Mouse (Mus musculus) macrophage (primary cell): ENCODE measurements around the gene Rxfp2. TPM values are rescaled to one million over a fixed set of nuclear protein-coding genes. Genes with fewer than 3 reads are reported as not detected.

Experiments
- H3K27ac ChIP-seq: fragments of 350-480 bp; formaldehyde crosslinking; 2 replicates; pipeline ENCODE4 v1.9.0; 2021
- H3K36me3 ChIP-seq: fragments of 350-480 bp; formaldehyde crosslinking; 2 replicates; pipeline ENCODE4 v1.9.0; 2021; ENCODE audit errors: inconsistent target
- H3K4me3 ChIP-seq: fragments of 350-480 bp; formaldehyde crosslinking; 2 replicates; pipeline ENCODE4 v1.9.0; 2021; ENCODE audit errors: inconsistent target
- H3K79me2 ChIP-seq: fragments of 350-480 bp; formaldehyde crosslinking; 2 replicates; pipeline ENCODE4 v1.9.0; 2021; ENCODE audit errors: inconsistent target
- WGBS: methylation state at CpG from one replicate; pipeline ENCODE4 v1.1.7; 2026; ENCODE audit warnings: inconsistent platforms; ENCODE audit not compliant: missing documents; 5-methylcytosine and 5-hydroxymethylcytosine counted together
- polyA plus RNA-seq: library from polyadenylated mRNA; stranded (reverse); fragments of 250-400 nt; gene quantifications from 3 replicates; pipeline ENCODE4 v1.2.4, GENCODE M21; 2018; ENCODE audit warnings: inconsistent platforms

Rxfp2 gene
- polyA plus RNA-seq, 1 experiment from 2014 or later: not detected

DNA sequence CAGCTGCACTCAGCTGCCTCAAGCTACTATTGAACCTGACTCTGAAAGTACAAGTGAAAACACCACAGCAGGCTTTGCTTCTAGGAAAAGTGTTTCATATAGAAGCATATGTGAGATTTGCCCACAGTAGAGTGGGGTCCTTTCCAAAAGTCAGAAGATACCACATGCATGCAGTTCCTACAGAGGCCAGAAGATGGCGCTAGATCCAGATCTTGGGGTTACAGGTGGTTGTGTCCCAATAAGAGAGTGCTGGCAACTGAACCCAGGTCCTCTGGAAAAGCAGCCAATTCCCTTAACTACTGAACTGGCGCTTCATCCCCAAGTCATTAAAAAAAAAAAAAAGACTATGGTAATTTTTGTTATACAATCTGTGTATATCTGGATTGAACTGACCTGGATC lies 5.7 kb downstream of the Rxfp2 start:
- Histone ChIP-seq H3K4me3 (no peak overlapping the region), H3K79me2 (no peaks in the 10 kb centered on the region), H3K27ac (no peak overlapping the region), H3K36me3 (no peaks in the 10 kb centered on the region)
- 79% methylated on average over 2 of the region's 2 CpGs for WGBS

DNA sequence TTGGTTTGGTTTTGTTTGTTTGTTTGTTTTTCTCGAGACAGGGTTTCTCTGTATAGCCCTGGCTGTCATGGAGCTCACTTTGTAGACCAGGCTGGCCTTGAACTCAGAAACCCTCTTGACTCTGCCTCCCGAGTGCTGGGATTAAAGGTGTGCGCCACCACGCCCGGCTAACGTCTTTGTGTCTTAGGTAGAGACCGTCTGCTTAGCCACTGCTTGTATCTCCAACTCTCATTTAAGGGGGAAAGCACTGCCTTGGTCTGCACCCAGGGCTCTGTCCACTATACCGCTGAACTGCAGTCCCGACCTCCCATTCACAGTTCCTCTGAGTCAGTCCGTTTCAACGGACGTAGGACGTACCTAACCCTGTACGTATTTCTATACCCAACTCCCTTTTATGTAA lies 6.4 kb downstream of the Rxfp2 start:
- Histone ChIP-seq H3K4me3 (no peak overlapping the region), H3K36me3 (no peaks in the 10 kb centered on the region), H3K27ac (no peak overlapping the region), H3K79me2 (no peaks in the 10 kb centered on the region)
- 95% methylated on average over 14 of the region's 14 CpGs for WGBS

DNA sequence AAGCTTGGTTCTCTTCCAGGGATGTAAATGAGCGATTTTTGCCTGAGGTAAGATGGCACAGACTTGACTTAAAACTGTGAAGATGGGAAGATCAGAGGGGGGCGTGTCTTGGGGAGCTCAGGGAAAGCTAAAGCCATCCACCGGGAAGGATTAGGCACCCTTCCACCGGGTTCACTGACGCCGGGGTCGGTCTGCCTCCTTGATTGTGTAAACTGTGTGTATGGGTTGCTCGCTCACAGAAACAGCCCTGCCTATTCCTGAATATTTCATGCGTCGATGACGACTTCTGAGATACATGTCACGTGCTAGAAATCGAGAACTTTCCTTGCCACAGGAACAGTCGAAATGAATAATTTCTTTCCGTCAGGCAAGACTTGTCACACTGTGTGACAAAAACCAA lies 6.9 kb downstream of the Rxfp2 start:
- Histone ChIP-seq H3K4me3 (no peak overlapping the region), H3K27ac (no peak overlapping the region), H3K36me3 (no peaks in the 10 kb centered on the region), H3K79me2 (no peaks in the 10 kb centered on the region)
- WGBS: 93% methylated on average over 15 of the region's 15 CpGs

DNA sequence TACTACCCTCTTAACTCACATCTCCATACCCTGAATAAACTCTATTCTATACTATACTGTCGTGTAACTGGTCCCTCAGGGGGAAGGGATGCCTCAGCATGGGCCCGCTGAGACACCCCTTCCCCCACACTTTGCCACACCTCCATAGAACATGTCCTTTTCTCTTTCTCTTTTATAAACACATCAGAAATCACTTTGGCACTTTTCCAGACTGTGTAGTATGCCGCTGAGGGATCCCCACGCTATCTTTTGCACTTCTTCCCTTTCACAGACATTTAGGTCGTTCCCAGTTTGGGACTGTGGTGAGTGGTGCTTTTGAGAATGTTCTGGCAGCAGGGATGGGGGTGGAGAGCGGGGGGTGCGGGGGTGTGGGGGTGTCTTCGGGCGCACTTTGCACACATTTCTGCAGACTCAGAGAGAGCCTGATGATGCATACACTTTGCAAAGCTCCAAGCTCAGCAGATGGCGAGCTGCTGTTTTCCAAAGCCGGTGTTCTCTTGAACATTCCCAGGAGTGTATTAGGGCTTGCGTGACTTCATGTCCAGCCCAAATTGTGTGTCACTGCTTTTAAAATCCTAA lies 8.1 kb downstream of the Rxfp2 start:
- WGBS: 87% methylated on average over 12 of the region's 12 CpGs
- H3K36me3 ChIP-seq: no peaks in the 10 kb centered on the region
- no peaks in the 10 kb centered on the region for H3K79me2 ChIP-seq
- H3K27ac ChIP-seq: no peak overlapping the region
- H3K4me3 ChIP-seq: no peak overlapping the region

DNA sequence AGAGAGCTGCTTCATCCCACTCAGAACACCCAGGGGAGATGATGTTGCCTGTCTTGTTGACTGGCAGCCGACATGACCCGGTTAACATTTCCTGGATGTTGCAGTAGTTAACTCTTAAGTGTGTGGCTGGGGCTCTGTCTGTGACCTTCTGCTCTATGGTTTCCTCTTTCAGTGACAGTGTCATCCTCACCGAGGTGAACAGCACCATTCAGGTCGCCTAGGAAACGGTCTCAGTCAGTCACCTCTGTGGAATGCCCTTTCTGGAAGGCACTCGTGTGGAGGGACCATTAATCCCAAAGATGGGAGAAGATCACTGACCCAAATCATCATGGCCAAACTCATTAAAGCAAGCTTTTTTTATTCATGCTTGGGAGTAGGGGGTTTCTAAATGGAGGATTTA lies 12.7 kb downstream of the Rxfp2 start:
- Histone ChIP-seq H3K79me2 (no peaks in the 10 kb centered on the region), H3K36me3 (no peaks in the 10 kb centered on the region), H3K27ac (no peak overlapping the region), H3K4me3 (no peak overlapping the region)
- 71% methylated on average over 6 of the region's 6 CpGs for WGBS

DNA sequence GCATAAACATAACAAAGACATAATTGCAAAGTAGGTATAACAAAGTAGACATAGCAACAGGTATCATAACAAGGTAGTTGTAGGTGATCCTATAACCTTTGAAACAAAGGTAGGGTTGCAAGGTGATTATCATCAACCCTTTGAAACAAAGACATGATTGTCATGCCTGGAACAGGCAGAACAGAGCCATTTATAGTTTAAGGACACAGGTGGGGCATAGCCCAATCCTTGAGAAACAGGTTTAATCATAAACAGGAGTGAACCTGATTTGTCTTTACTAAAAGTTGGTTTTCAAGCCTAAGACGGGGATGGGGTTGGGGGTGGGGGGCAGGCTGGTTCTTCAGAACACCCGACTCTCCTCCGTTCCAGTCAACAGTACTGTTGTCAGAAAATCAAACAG lies 13.2 kb downstream of the Rxfp2 start:
- Histone ChIP-seq H3K36me3 (no peaks in the 10 kb centered on the region), H3K4me3 (no peak overlapping the region), H3K79me2 (no peaks in the 10 kb centered on the region), H3K27ac (no peak overlapping the region)
- WGBS: 80% methylated on average over 3 of the region's 3 CpGs

DNA sequence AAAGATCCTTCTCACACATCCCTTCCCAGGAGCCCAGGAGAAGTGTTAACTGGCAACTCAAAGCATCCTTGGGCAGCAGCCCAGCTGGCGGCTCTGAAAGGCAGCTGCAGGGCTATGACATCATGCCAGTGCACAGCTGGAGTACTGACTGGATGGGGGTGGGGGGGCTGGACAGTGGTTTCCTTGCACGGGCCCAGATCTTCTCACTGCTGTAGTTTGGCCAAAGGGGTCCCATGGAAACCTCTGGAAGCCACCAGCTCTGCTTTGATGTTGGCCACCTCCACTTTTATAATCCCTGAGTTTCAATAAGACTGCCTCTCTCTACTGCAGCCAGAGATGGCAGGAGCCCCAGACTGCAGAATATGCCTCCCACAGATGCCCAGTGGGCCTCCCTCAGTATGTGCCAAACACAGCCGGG lies 13.6 kb downstream of the Rxfp2 start:
- Histone ChIP-seq H3K27ac (no peak overlapping the region), H3K4me3 (no peak overlapping the region), H3K36me3 (no peaks in the 10 kb centered on the region), H3K79me2 (no peaks in the 10 kb centered on the region)
- 65% methylated on average over 3 of the region's 3 CpGs for WGBS

DNA sequence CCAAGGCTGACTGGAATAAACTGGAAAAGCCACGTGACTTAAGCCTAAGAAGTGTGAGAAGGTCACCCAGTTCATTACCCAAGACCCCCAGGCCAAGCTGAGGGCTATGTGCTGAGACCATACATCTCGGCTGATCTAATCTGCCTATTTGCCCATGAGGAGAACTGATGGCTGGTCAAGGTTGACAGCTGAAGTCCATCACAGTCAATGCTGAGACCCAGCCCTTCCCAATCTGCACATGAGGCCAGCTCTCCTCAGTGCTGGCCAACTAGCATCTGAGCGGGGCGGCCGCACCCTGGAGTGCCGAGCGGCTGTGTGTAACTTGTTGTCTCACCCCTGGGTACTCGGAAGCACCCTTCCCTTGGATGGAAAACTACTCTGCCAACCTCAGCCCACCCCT lies 17.8 kb downstream of the Rxfp2 start:
- H3K36me3 ChIP-seq: no peaks in the 10 kb centered on the region
- no peak overlapping the region for H3K4me3 ChIP-seq
- H3K27ac ChIP-seq: no peak overlapping the region
- 94% methylated on average over 8 of the region's 8 CpGs for WGBS
- no peaks in the 10 kb centered on the region for H3K79me2 ChIP-seq

DNA sequence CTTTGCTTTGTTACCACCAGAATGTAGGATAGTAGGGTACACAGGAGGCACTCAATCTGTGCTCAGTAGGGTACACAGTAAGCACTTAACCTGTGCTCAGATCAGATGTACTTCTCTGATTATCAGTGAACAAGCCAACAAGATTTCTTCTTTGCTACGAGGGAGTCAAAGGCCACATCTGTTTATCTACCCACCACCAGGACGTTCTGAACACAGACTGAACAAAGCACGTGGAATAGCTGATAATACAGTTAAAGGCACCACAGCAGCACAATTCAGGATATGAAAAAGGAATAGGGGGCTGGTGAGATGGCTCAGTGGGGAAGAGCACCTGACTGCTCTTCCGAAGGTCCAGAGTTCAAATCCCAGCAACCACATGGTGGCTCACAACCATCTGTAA lies 18.4 kb downstream of the Rxfp2 start:
- H3K36me3 ChIP-seq: no peaks in the 10 kb centered on the region
- 53% methylated on average over 3 of the region's 4 CpGs for WGBS
- no peaks in the 10 kb centered on the region for H3K79me2 ChIP-seq
- H3K27ac ChIP-seq: no peak overlapping the region
- H3K4me3 ChIP-seq: no peak overlapping the region

DNA sequence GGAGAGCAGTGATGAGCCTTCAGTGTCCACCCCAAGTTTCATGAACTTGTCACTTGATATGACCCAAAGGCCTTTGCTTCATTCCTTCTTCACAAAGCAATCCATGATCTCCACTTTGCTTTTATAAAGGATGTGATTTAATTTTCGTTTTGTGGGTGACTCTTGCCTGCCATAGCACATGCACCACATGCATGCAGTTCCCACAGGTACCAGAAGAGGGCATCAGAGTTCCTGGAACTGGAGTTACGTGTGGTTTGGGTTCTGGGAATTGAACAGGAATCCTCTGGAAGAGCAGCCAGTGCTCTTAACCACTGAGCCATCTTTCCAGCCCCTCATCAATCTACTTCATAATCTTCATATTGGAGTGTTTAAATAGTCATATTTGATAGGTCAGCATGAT lies 26.1 kb downstream of the Rxfp2 start:
- WGBS: 89% methylated on average over 2 of the region's 2 CpGs
- Histone ChIP-seq H3K79me2 (no peaks in the 10 kb centered on the region), H3K4me3 (no peak overlapping the region), H3K36me3 (no peaks in the 10 kb centered on the region), H3K27ac (no peak overlapping the region)

DNA sequence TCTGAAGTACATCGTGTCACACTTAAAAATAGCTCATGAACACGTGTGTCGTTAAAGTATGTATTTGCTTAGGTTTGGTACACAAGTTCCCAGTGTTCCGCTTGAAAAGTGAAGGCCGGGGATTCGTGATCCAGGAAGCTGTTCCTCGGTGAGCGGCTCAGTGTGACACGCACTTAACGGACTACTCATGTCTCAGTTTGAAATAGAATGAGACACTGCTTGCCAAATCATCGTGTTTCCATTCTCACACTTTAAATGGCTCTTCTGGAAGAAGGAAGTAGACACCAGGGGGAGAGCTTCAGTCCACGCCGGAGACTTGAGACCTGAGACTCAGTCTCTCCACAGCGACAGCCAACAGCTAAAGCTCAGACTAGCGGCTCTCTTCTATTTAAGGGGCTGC lies 28.0 kb downstream of the Rxfp2 start:
- Histone ChIP-seq H3K27ac (no peak overlapping the region), H3K4me3 (no peak overlapping the region), H3K79me2 (no peaks in the 10 kb centered on the region), H3K36me3 (no peaks in the 10 kb centered on the region)
- WGBS: 82% methylated on average over 15 of the region's 15 CpGs

DNA sequence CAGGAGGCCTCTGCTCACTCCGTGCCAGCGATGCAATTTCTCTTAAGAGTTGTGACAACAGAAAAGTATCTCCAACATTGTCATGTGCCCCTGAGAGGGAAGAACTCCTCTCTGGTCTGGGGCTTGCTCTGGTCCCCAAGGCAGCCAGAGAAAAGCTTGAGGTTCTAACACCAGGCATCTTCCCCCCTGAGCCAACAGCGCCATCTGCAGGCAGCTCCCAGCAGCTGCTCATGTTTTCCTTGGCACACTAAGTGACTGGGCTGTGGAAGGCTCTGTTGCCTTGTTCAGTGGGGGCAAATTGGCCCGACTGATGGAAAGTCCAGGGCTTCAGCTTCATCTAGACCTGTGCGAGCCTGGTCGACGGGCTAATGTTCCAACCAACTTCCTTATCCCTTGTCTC lies 31.5 kb downstream of the Rxfp2 start:
- Histone ChIP-seq H3K27ac (no peak overlapping the region), H3K4me3 (no peak overlapping the region), H3K79me2 (no peaks in the 10 kb centered on the region), H3K36me3 (no peaks in the 10 kb centered on the region)
- 72% methylated on average over 7 of the region's 7 CpGs for WGBS

DNA sequence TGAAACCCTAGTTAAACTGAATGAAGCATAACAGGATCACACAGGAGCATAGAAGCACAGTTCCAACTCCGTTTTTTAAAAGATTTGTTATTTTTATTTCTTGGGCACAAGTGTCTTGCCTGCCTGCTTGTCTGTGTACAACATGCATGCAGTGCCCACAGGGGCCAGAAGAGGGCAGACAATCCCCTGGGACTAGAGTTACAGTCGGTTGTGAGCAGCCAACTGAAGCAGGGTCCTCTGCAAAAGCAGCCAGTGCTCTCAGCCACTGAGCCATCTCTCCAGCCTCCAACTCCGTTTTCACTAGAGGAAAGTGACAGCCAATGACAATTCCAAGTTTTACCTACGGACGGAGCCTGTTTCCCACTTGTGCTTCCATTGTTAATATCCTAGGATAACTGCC lies 33.4 kb downstream of the Rxfp2 start:
- WGBS: 71% methylated on average over 5 of the region's 5 CpGs
- Histone ChIP-seq H3K79me2 (no peaks in the 10 kb centered on the region), H3K4me3 (no peak overlapping the region)

DNA sequence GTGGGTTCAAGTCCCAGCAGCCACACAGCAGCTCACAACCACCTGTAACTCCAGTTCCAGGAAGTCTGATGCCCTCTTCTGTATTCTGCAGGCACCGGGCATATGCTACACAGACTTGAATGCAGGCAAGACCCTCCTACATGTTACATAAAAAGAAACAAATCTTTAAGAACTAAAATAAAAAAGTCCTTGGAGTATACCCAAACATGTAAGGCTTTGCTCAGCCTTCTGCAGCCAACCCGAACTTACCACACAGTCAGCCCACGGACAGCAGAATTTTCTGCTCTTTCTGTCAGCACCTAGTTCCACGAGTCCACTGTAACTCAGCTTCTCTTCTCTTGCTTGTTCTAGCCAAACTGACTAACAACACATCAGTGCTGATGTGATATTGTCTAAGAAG lies 34.8 kb downstream of the Rxfp2 start:
- WGBS: 91% methylated on average over 4 of the region's 4 CpGs
- Histone ChIP-seq H3K36me3 (no peaks in the 10 kb centered on the region), H3K79me2 (no peaks in the 10 kb centered on the region), H3K27ac (no peak overlapping the region), H3K4me3 (no peak overlapping the region)

More for the DNA sequence above, 33.4 kb downstream of the Rxfp2 start:
- no peak overlapping the region for H3K27ac ChIP-seq
- no peaks in the 10 kb centered on the region for H3K36me3 ChIP-seq

DNA sequence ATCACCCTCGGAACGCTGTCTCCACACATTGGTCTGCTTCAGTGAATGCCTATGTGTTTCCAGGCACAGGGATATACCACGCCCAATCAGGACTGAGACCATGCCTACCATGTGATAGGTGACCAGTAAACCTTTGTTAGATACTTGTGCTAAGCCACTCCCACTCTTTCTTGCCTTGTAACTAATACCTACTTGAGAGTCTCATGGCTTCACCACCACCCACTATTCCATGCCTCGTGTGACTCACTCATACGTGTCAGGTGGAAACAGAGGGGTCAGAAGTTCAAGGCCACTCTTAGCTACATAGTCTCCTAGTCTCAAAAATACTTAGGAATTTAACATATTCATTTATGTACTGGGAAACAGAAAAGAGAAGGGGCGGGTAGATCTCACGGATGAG lies 35.5 kb downstream of the Rxfp2 start:
- 89% methylated on average over 7 of the region's 7 CpGs for WGBS
- Histone ChIP-seq H3K36me3 (no peaks in the 10 kb centered on the region), H3K27ac (no peak overlapping the region), H3K79me2 (no peaks in the 10 kb centered on the region), H3K4me3 (no peak overlapping the region)

DNA sequence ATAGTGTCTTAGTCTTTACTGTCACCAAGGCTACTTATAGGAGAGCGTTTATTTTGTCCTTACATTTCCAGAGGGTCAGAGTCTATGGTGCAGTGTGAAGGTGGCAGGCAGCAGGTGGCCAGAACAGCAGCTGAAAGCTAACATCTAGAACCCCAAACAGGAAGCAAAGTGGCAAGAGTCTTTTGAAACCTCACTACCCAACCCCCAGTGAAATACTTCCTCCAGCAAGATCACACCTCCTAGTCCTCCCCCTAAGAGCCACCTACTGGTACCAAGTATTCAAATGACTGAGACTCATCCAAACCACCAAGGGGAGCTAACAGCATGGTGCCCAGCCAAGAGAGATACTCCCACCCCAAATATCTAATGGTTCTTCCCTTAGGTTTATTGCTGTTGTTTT lies 36.8 kb downstream of the Rxfp2 start:
- Histone ChIP-seq H3K27ac (no peak overlapping the region), H3K79me2 (no peaks in the 10 kb centered on the region), H3K4me3 (no peak overlapping the region), H3K36me3 (no peaks in the 10 kb centered on the region)
- 73% methylated on average over 1 of the region's 1 CpGs for WGBS
